Mouse (Mus musculus): ENCODE results near the gene Tex9.

DNA sequence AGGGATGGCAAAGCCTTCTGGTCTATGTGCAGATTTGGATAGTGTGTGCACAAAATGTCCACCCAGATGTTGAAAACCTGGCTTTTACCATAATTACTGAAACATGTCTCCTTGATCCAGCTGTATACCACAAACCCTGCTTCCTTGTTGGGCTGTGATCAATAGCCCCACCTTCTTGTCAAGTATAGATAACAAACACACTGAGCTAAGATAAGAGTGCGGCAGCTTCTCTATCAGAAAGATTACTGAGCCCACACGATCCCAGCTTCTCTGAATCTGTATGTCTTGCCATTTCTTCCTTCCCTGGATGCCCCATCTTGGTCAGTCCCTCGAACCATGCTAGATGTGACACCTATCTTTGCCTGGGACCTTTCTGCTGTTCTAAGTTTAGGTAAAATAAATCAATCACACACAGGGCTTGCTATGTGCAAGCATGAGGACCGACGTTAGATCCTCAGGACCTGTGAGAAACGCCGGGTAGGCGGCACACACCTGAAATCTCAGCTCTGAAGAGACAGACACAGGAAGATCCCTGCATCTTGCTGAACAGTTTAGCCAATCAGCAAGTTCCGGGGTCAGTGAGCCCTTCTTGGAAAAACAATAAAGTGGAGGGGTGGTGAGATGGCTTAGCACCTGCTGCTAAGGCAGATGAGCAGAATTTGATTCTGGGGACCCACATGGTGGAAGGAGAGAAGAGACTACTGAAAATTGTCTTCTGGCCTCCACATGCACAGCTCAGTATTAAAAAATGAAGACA is 86.0 kb downstream of the Tex9 start:
- TF ChIP-seq POLR2A (IDR thresholded peaks at IDR 0.05; ENCODE audit: low read depth, low read length) (no peak), CTCF (IDR thresholded peaks at IDR 0.05; ENCODE audit: borderline replicate concordance, insufficient read depth, low read length) (no peak)
